In the genomic region with DNA sequence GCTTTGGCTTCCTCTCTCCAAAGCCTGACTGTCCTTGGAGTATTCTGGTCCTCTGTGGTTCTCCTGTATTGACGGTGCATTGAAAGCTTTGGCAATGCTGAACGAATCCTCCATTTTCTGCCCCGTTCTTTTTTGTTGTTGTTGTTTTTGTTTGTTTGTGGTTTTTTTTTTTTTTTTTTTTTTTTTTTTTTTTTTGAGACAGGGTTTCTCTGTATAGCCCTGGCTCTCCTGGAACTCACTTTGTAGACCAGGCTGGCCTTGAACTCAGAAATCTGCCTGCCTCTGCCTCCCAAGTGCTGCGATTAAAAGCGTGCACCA, we compare ENCODE assay signal across 13 mouse cellular contexts. TPM values are rescaled to one million over a fixed set of nuclear protein-coding genes. Genes with fewer than 3 reads are reported as not detected.
A peak's percentile ranks its signal among the peaks of the same experiment; 100 is the strongest.
DNase-seq lines count a peak whose midpoint lies in the region; ATAC-seq and TF ChIP-seq lines count a peak whose summit lies in the region.
"Not testable (repeated sequence)": the region's sequence is repeated elsewhere in the genome, so short reads cannot be mapped to it uniquely, and the experiment has no call there.
"Had no signal": no experiment of that assay in that cellular context is flagged by ENCODE, and none has a peak within 500 bp of the region (broad histone marks: within the 10 kb centered on the region; RNA-seq: fewer than 3 reads in every experiment).

No protein-coding gene starts in this region.

- peaks cover 79% of the 10 kb centered on the region for H3K4me1 ChIP-seq in E14TG2a.4 (replicated peaks; ENCODE audit: low read depth, low read length)
- H3K4me1 ChIP-seq in embryonic facial prominence, embryonic 13.5 days, result peaks cover 22% of the 10 kb centered on the region
- H3K4me1 ChIP-seq in hindbrain, embryonic 13.5 days (replicated peaks), result peaks cover 33% of the 10 kb centered on the region
- H3K4me1 ChIP-seq in kidney, postnatal 0 days (replicated peaks; ENCODE audit: insufficient read depth, low read length); small intestine, adult 2 months (ENCODE audit: control insufficient read depth, insufficient read depth, insufficient read length, low read length): not testable (repeated sequence)
- H3K4me1 ChIP-seq in liver, embryonic 14.5 days (replicated peaks; ENCODE audit: control insufficient read depth in 2 of 2, insufficient read depth in 2 of 2, low read length in 1 of 2), result peaks cover 14 to 25% of the 10 kb centered on the region in 2 experiments
- peaks cover 27% of the 10 kb centered on the region for H3K4me1 ChIP-seq in midbrain, embryonic 12.5 days

- peak overlapping the region; percentile 95 for H3K4me3 ChIP-seq in E14TG2a.4 (replicated peaks; ENCODE audit: low read length)
- H3K4me3 ChIP-seq in embryonic facial prominence, embryonic 13.5 days, result peak overlapping the region; percentile 85
- peak overlapping the region; percentile 91 for H3K4me3 ChIP-seq in gastrocnemius, adult 2 months
- peak overlapping the region; percentile 91 for H3K4me3 ChIP-seq in hindbrain, embryonic 13.5 days
- peak overlapping the region; percentile 67 for H3K4me3 ChIP-seq in kidney, postnatal 0 days (replicated peaks; ENCODE audit: low read depth, low read length)
- H3K4me3 ChIP-seq in liver, embryonic 14.5 days (ENCODE audit: insufficient read depth in 1 of 2, low read depth in 2 of 2, low read length in 2 of 2), result peak overlapping the region; percentile 64 to 67
- peak overlapping the region; percentile 69 for H3K4me3 ChIP-seq in midbrain, embryonic 12.5 days
- peak overlapping the region; percentile 73 for H3K4me3 ChIP-seq in small intestine, adult 2 months (ENCODE audit: low read depth, low read length)

- H3K9me3 ChIP-seq in E14TG2a.4 (ENCODE audit: low read length); embryonic facial prominence, embryonic 13.5 days; hindbrain, embryonic 13.5 days; kidney, postnatal 0 days (replicated peaks; ENCODE audit: low read length); liver, embryonic 14.5 days (ENCODE audit: control insufficient read depth, low read length); midbrain, embryonic 12.5 days: not testable (repeated sequence)

- intact Hi-C loops in gastrocnemius, adult 2 months (cut with DNase I), result not testable (repeated sequence)

- not testable (repeated sequence) for TF ChIP-seq POLR2A in small intestine, adult 2 months (IDR thresholded peaks at IDR 0.05; ENCODE audit: low read depth, low read length)

- not testable (repeated sequence) for TF ChIP-seq EP300 in liver, embryonic 14.5 days (IDR thresholded peaks at IDR 0.05; ENCODE audit: low read depth)

- WGBS in embryonic facial prominence, embryonic 13.5 days, result 64% methylated on average over 5 of the region's 5 CpGs
- WGBS in hindbrain, embryonic 13.5 days, result 70% methylated on average over 5 of the region's 5 CpGs
- 65% methylated on average over 5 of the region's 5 CpGs for WGBS in kidney, postnatal 0 days
- WGBS in liver, embryonic 14.5 days (ENCODE audit: insufficient replicate concordance), result 51% methylated on average over 5 of the region's 5 CpGs
- WGBS in midbrain, embryonic 12.5 days, result 67% methylated on average over 5 of the region's 5 CpGs
- WGBS in small intestine, adult 2 months, result 45% methylated on average over 5 of the region's 5 CpGs

- H3K4me2 ChIP-seq in embryonic facial prominence, embryonic 13.5 days, result peak overlapping the region; percentile 80
- H3K4me2 ChIP-seq in hindbrain, embryonic 13.5 days, result peak overlapping the region; percentile 84
- peak overlapping the region; percentile 82 for H3K4me2 ChIP-seq in kidney, postnatal 0 days (ENCODE audit: low read length)
- peak overlapping the region; percentile 87 for H3K4me2 ChIP-seq in liver, embryonic 14.5 days (ENCODE audit: low read depth)
- peak overlapping the region; percentile 85 for H3K4me2 ChIP-seq in midbrain, embryonic 12.5 days (replicated peaks)

- H3K27me3 ChIP-seq in E14TG2a.4 (ENCODE audit: insufficient read depth, low read length); embryonic facial prominence, embryonic 13.5 days; hindbrain, embryonic 13.5 days; kidney, postnatal 0 days (ENCODE audit: insufficient read depth, low read length); liver, embryonic 14.5 days (ENCODE audit: control insufficient read depth, insufficient read depth, low read length); midbrain, embryonic 12.5 days; small intestine, adult 2 months (ENCODE audit: control insufficient read depth, insufficient read depth, low read length): not testable (repeated sequence)

- ATAC-seq in embryonic facial prominence, embryonic 13.5 days (ENCODE audit: insufficient number of reproducible peaks, insufficient read depth, low FRiP score, low TSS enrichment, low read depth); hindbrain, embryonic 13.5 days (ENCODE audit: low FRiP score); kidney, postnatal 0 days (replicated peaks; ENCODE audit: low FRiP score, low read depth); liver, embryonic 14.5 days (ENCODE audit: insufficient read depth); midbrain, embryonic 12.5 days (ENCODE audit: low FRiP score, low read depth): not testable (repeated sequence)

- DNase-seq in gastrocnemius, adult 2 months; kidney, postnatal 0 days (ENCODE audit: low spot score); liver, embryonic 14.5 days (ENCODE audit: low read depth in 3 of 3, low spot score in 3 of 3): not testable (repeated sequence)

- H3K9ac ChIP-seq in embryonic facial prominence, embryonic 13.5 days, result peak overlapping the region; percentile 85
- H3K9ac ChIP-seq in hindbrain, embryonic 13.5 days, result peak overlapping the region; percentile 89
- peak overlapping the region; percentile 80 for H3K9ac ChIP-seq in kidney, postnatal 0 days (ENCODE audit: low read depth, low read length)
- peak overlapping the region; percentile 71 for H3K9ac ChIP-seq in liver, embryonic 14.5 days (replicated peaks)
- peak overlapping the region; percentile 69 for H3K9ac ChIP-seq in midbrain, embryonic 12.5 days (replicated peaks)

- H3K36me3 ChIP-seq in E14TG2a.4 (ENCODE audit: insufficient read depth, low read length), result peaks cover 38% of the 10 kb centered on the region
- peaks cover 22% of the 10 kb centered on the region for H3K36me3 ChIP-seq in embryonic facial prominence, embryonic 13.5 days
- peaks cover 33% of the 10 kb centered on the region for H3K36me3 ChIP-seq in hindbrain, embryonic 13.5 days
- peaks cover 11% of the 10 kb centered on the region; the same call in 1 of the 2 replicates for H3K36me3 ChIP-seq in kidney, postnatal 0 days (ENCODE audit: insufficient read depth, low read length)
- not testable (repeated sequence) for H3K36me3 ChIP-seq in liver, embryonic 14.5 days (replicated peaks; ENCODE audit: control insufficient read depth, insufficient read depth, low read depth); small intestine, adult 2 months (ENCODE audit: control insufficient read depth, insufficient read depth, low read length)
- H3K36me3 ChIP-seq in midbrain, embryonic 12.5 days, result peaks cover 26% of the 10 kb centered on the region

- H3K27ac ChIP-seq in embryonic facial prominence, embryonic 13.5 days, result 0 out of 2 replicates have a peak overlapping the region, but pooled peaks have one; percentile 78
- peak overlapping the region; percentile 89 for H3K27ac ChIP-seq in gastrocnemius, adult 2 months
- peak overlapping the region; percentile 85 for H3K27ac ChIP-seq in hindbrain, embryonic 13.5 days
- not testable (repeated sequence) for H3K27ac ChIP-seq in kidney, postnatal 0 days
- H3K27ac ChIP-seq in liver, embryonic 14.5 days, result peak overlapping the region; percentile 77
- H3K27ac ChIP-seq in midbrain, embryonic 12.5 days (replicated peaks), result peak overlapping the region; percentile 54
- H3K27ac ChIP-seq in small intestine, adult 2 months (ENCODE audit: insufficient read depth, low read depth, low read length), result peak overlapping the region; percentile 59

- not testable (repeated sequence) for TF ChIP-seq CTCF in E14TG2a.4 (conservative IDR thresholded peaks at IDR 0.05; ENCODE audit: low read length); gastrocnemius, adult 2 months (IDR thresholded peaks at IDR 0.05); kidney, postnatal 0 days (IDR thresholded peaks at IDR 0.05; ENCODE audit: low read depth); liver, embryonic 14.5 days (IDR thresholded peaks at IDR 0.05; ENCODE audit: low read depth); small intestine, adult 2 months (IDR thresholded peaks at IDR 0.05; ENCODE audit: extremely low read depth, insufficient read length, insufficient replicate concordance, low read depth, low read length)

RNA-seq across cellular contexts. Expression of gene Stoml1, which starts 0.8 kb away (rescaled TPM):
- polyA plus RNA-seq in embryonic facial prominence, embryonic 13.5 days (2015; fragmentation: Nextera tagmentation; extraction: Ambion mirVana), result 43.1 and 45.0 TPM in 2 replicates
- total RNA-seq in gastrocnemius, adult 2 months (2021), result 1 to 10 TPM; 6.8 to 7.3 TPM
- 105 and 116 TPM in 2 replicates for polyA plus RNA-seq in hindbrain, embryonic 13.5 days (2015; fragmentation: Nextera tagmentation; extraction: Ambion mirVana)
- 36.6 and 37.6 TPM in 2 replicates for polyA plus RNA-seq in kidney, postnatal 0 days (2015; fragmentation: Nextera tagmentation; extraction: Ambion mirVana)
- 4.1 and 4.8 TPM in 2 replicates for polyA plus RNA-seq in liver, embryonic 14.5 days (2012; rRNA removed)
- 2.5 and 3.8 TPM in 2 replicates for polyA plus RNA-seq in liver, embryonic 14.5 days (2014; fragmentation: Nextera tagmentation; extraction: Ambion mirVana)
- polyA plus RNA-seq in midbrain, embryonic 12.5 days (2016; fragmentation: Nextera tagmentation; extraction: Ambion mirVana), result 64.1 and 65.2 TPM in 2 replicates
- polyA plus RNA-seq in small intestine, adult 2 months (2012; rRNA removed), result 9.9 and 21.3 TPM in 2 replicates

RNA-seq across cellular contexts. Expression of gene Pml, which starts 4.2 kb away (rescaled TPM):
- polyA plus RNA-seq in embryonic facial prominence, embryonic 13.5 days (2015; fragmentation: Nextera tagmentation; extraction: Ambion mirVana), result 14.4 and 15.2 TPM in 2 replicates
- total RNA-seq in gastrocnemius, adult 2 months (2021), result 1 to 10 TPM; 4.1 to 4.5 TPM
- 4.0 and 4.7 TPM in 2 replicates for polyA plus RNA-seq in hindbrain, embryonic 13.5 days (2015; fragmentation: Nextera tagmentation; extraction: Ambion mirVana)
- 14.3 and 15.2 TPM in 2 replicates for polyA plus RNA-seq in kidney, postnatal 0 days (2015; fragmentation: Nextera tagmentation; extraction: Ambion mirVana)
- polyA plus RNA-seq in liver, embryonic 14.5 days (2012; rRNA removed), result 16.7 and 17.6 TPM in 2 replicates
- polyA plus RNA-seq in liver, embryonic 14.5 days (2014; fragmentation: Nextera tagmentation; extraction: Ambion mirVana), result 17.1 and 19.3 TPM in 2 replicates
- polyA plus RNA-seq in midbrain, embryonic 12.5 days (2016; fragmentation: Nextera tagmentation; extraction: Ambion mirVana), result 9.7 and 9.8 TPM in 2 replicates
- 18.4 and 45.0 TPM in 2 replicates for polyA plus RNA-seq in small intestine, adult 2 months (2012; rRNA removed)

RNA-seq across cellular contexts. Expression of gene Islr2, which starts 49.6 kb away (rescaled TPM):
- 0.76 and 1.4 TPM in 2 replicates for polyA plus RNA-seq in embryonic facial prominence, embryonic 13.5 days (2015; fragmentation: Nextera tagmentation; extraction: Ambion mirVana)
- 1 to 10 TPM; 2.6 to 3.3 TPM for total RNA-seq in gastrocnemius, adult 2 months (2021)
- 11.1 and 11.3 TPM in 2 replicates for polyA plus RNA-seq in hindbrain, embryonic 13.5 days (2015; fragmentation: Nextera tagmentation; extraction: Ambion mirVana)
- 0.04 and 0.13 TPM in 2 replicates for polyA plus RNA-seq in kidney, postnatal 0 days (2015; fragmentation: Nextera tagmentation; extraction: Ambion mirVana)
- 0.03 and 0.35 TPM in 2 replicates for polyA plus RNA-seq in liver, embryonic 14.5 days (2012; rRNA removed)
- not detected in 2 replicates for polyA plus RNA-seq in liver, embryonic 14.5 days (2014; fragmentation: Nextera tagmentation; extraction: Ambion mirVana)
- polyA plus RNA-seq in midbrain, embryonic 12.5 days (2016; fragmentation: Nextera tagmentation; extraction: Ambion mirVana), result 27.0 and 27.8 TPM in 2 replicates
- polyA plus RNA-seq in small intestine, adult 2 months (2012; rRNA removed), result 0.91 and 1.3 TPM in 2 replicates
- total RNA-seq: common myeloid progenitor, adult 5-6 weeks; granulocyte monocyte progenitor cell, adult 5-6 weeks had no signal
- polyA plus RNA-seq: inflammation-experienced regulatory T-cells, adult 6 months; thymus, postnatal 0 days had no signal

RNA-seq across cellular contexts. Expression of gene Islr, which starts 49.7 kb away (rescaled TPM):
- 75.6 and 79.6 TPM in 2 replicates for polyA plus RNA-seq in embryonic facial prominence, embryonic 13.5 days (2015; fragmentation: Nextera tagmentation; extraction: Ambion mirVana)
- total RNA-seq in gastrocnemius, adult 2 months (2021), result 10 to 100 TPM; 11.9 to 26.1 TPM
- polyA plus RNA-seq in hindbrain, embryonic 13.5 days (2015; fragmentation: Nextera tagmentation; extraction: Ambion mirVana), result 40.9 and 43.7 TPM in 2 replicates
- polyA plus RNA-seq in kidney, postnatal 0 days (2015; fragmentation: Nextera tagmentation; extraction: Ambion mirVana), result 54.0 and 60.4 TPM in 2 replicates
- 3.3 and 3.6 TPM in 2 replicates for polyA plus RNA-seq in liver, embryonic 14.5 days (2012; rRNA removed)
- polyA plus RNA-seq in liver, embryonic 14.5 days (2014; fragmentation: Nextera tagmentation; extraction: Ambion mirVana), result 1.1 and 1.7 TPM in 2 replicates
- polyA plus RNA-seq in midbrain, embryonic 12.5 days (2016; fragmentation: Nextera tagmentation; extraction: Ambion mirVana), result 25.1 and 42.6 TPM in 2 replicates
- polyA plus RNA-seq in small intestine, adult 2 months (2012; rRNA removed), result 27.5 and 31.4 TPM in 2 replicates
- total RNA-seq: megakaryocyte-erythroid progenitor cell, adult 5-6 weeks had no signal

RNA-seq across cellular contexts. Expression of gene Loxl1, which starts 59.2 kb away (rescaled TPM):
- polyA plus RNA-seq in embryonic facial prominence, embryonic 13.5 days (2015; fragmentation: Nextera tagmentation; extraction: Ambion mirVana), result 30.9 and 41.8 TPM in 2 replicates
- 10 to 100 TPM; 10.6 to 17.9 TPM for total RNA-seq in gastrocnemius, adult 2 months (2021)
- 8.0 and 8.1 TPM in 2 replicates for polyA plus RNA-seq in hindbrain, embryonic 13.5 days (2015; fragmentation: Nextera tagmentation; extraction: Ambion mirVana)
- polyA plus RNA-seq in kidney, postnatal 0 days (2015; fragmentation: Nextera tagmentation; extraction: Ambion mirVana), result 60.9 and 62.2 TPM in 2 replicates
- polyA plus RNA-seq in liver, embryonic 14.5 days (2012; rRNA removed), result 0.89 and 1.2 TPM in 2 replicates
- 0.80 and 1.1 TPM in 2 replicates for polyA plus RNA-seq in liver, embryonic 14.5 days (2014; fragmentation: Nextera tagmentation; extraction: Ambion mirVana)
- 13.4 and 20.1 TPM in 2 replicates for polyA plus RNA-seq in midbrain, embryonic 12.5 days (2016; fragmentation: Nextera tagmentation; extraction: Ambion mirVana)
- 15.6 and 26.7 TPM in 2 replicates for polyA plus RNA-seq in small intestine, adult 2 months (2012; rRNA removed)
- total RNA-seq: common myeloid progenitor, adult 5-6 weeks; granulocyte monocyte progenitor cell, adult 5-6 weeks; megakaryocyte-erythroid progenitor cell, adult 5-6 weeks had no signal
- polyA plus RNA-seq: inflammation-experienced regulatory T-cells, adult 6 months had no signal
